15 mouse cellular contexts compared by ENCODE assay signal in genomic region chr13:69778221-69778620, GRCm38 (mm10). TPM values are rescaled to one million over a fixed set of nuclear protein-coding genes. Genes with fewer than 3 reads are reported as not detected.
DNase-seq lines count a peak whose midpoint lies in the region; TF ChIP-seq lines count a peak whose summit lies in the region.
"Had no signal": no experiment of that assay in that cellular context is flagged by ENCODE, and none has a peak within 500 bp of the region (broad histone marks: within the 10 kb centered on the region; RNA-seq: fewer than 3 reads in every experiment).

No protein-coding gene starts in this region.

- peak; percentile 8 for DNase-seq in R1 (ENCODE audit: low read depth, low spot score)
- DNase-seq in frontal cortex, postnatal 14 days (ENCODE audit: low spot score in 2 of 2) = peak; percentile 41 to 66
- DNase-seq in layer of hippocampus, postnatal 25 days (ENCODE audit: extremely low spot score in 1 of 2, low spot score in 1 of 2) = peak; percentile 13 to 33
- no peak for DNase-seq in adrenal gland, adult (ENCODE audit: inconsistent age in 2 of 2, low spot score in 1 of 2)
- no peak for DNase-seq in gastrocnemius, postnatal 14 days
- DNase-seq in urinary bladder, postnatal 4 days (ENCODE audit: low spot score in 2 of 2) = no peak
- DNase-seq in midbrain, embryonic 10.5 days (ENCODE audit: low spot score) = no peak
- DNase-seq: adrenal gland, postnatal 25 days; B cell, adult 2 months; kidney, postnatal 14 days; lung, adult 2 months had no signal

- TF ChIP-seq CTCF in olfactory bulb, adult 2 months (IDR thresholded peaks at IDR 0.05; ENCODE audit: insufficient read depth, low read depth, low read length) = no peak

- no peaks in the 10 kb centered on the region for H3K9me3 ChIP-seq in midbrain, embryonic 10.5 days (replicated peaks)
- H3K9me3 ChIP-seq: hindbrain, embryonic 12.5 days; limb, embryonic 15.5 days; neural tube, embryonic 13.5 days had no signal

- no peaks in the 10 kb centered on the region for H3K27me3 ChIP-seq in midbrain, embryonic 10.5 days (ENCODE audit: low read depth, poor library complexity, severe bottlenecking)
- H3K27me3 ChIP-seq: hindbrain, embryonic 12.5 days; limb, embryonic 15.5 days; neural tube, embryonic 13.5 days had no signal

- no peak for TF ChIP-seq POLR2A in olfactory bulb, adult 2 months (IDR thresholded peaks at IDR 0.05; ENCODE audit: insufficient read depth, low read depth, low read length)

- no peaks in the 10 kb centered on the region for H3K36me3 ChIP-seq in midbrain, embryonic 10.5 days
- H3K36me3 ChIP-seq: hindbrain, embryonic 12.5 days; limb, embryonic 15.5 days; neural tube, embryonic 13.5 days had no signal

- WGBS in olfactory bulb, adult 2 months = 64% methylated on average over 19 of the region's 19 CpGs
- WGBS in midbrain, embryonic 10.5 days = 91% methylated on average over 19 of the region's 19 CpGs

- peaks cover 7% of the 10 kb centered on the region; the same call in 1 of the 2 replicates for H3K4me1 ChIP-seq in olfactory bulb, adult 2 months (ENCODE audit: control insufficient read depth, insufficient read depth, low read length)
- H3K4me1 ChIP-seq in midbrain, embryonic 10.5 days = peaks cover 7% of the 10 kb centered on the region
- H3K4me1 ChIP-seq: hindbrain, embryonic 12.5 days; limb, embryonic 15.5 days; neural tube, embryonic 13.5 days had no signal

- intact Hi-C loops in gastrocnemius, postnatal 14 days (cut with DNase I; ENCODE audit: low total_unique reads) = no loop called here

- peak overlapping the region; percentile 15; the same call in 1 of the 2 replicates for H3K27ac ChIP-seq in olfactory bulb, adult 2 months (ENCODE audit: insufficient read depth, low read depth, low read length)
- no peak overlapping the region for H3K27ac ChIP-seq in midbrain, embryonic 10.5 days (replicated peaks)
- H3K27ac ChIP-seq: hindbrain, embryonic 12.5 days; limb, embryonic 15.5 days; neural tube, embryonic 13.5 days had no signal

- H3K4me3 ChIP-seq in olfactory bulb, adult 2 months (ENCODE audit: insufficient read depth, low read depth, low read length) = peak overlapping the region; percentile 11
- no peak overlapping the region for H3K4me3 ChIP-seq in midbrain, embryonic 10.5 days
- H3K4me3 ChIP-seq: hindbrain, embryonic 12.5 days; limb, embryonic 15.5 days; neural tube, embryonic 13.5 days had no signal

RNA-seq across cellular contexts. Expression of gene Med10, which starts 24.0 kb away (rescaled TPM):
- total RNA-seq in layer of hippocampus, postnatal 25 days (2021) = 10 to 100 TPM; 60.9 to 65.4 TPM
- not detected in 2 replicates for polyA plus RNA-seq in olfactory bulb, adult 2 months (2012; ENCODE audit: insufficient read depth, insufficient read length, low replicate concordance, missing spikeins)
- total RNA-seq in gastrocnemius, postnatal 14 days (2021) = 10 to 100 TPM; 13.9 to 14.6 TPM
- polyA plus RNA-seq in midbrain, embryonic 10.5 days (2016; fragmentation: Nextera tagmentation; extraction: Ambion mirVana) = 190 and 205 TPM in 2 replicates

RNA-seq across cellular contexts. Expression of gene Ube2ql1, which starts 38.5 kb away (rescaled TPM):
- total RNA-seq in layer of hippocampus, postnatal 25 days (2021) = 100 to 1,000 TPM; 189 to 204 TPM
- not detected in 2 replicates for polyA plus RNA-seq in olfactory bulb, adult 2 months (2012; ENCODE audit: insufficient read depth, insufficient read length, low replicate concordance, missing spikeins)
- under 1 TPM; 0.33 to 0.45 TPM for total RNA-seq in gastrocnemius, postnatal 14 days (2021)
- 0.96 and 2.0 TPM in 2 replicates for polyA plus RNA-seq in midbrain, embryonic 10.5 days (2016; fragmentation: Nextera tagmentation; extraction: Ambion mirVana)

Comparison
In these comparisons a context has a peak if more than half of its experiments do, and no peak if none do; other contexts are left out.
1. DNase-seq: peak in R1 (single experiment), frontal cortex, postnatal 14 days (2 of 2) and layer of hippocampus, postnatal 25 days (2 of 2); none in adrenal gland, adult (0 of 2), gastrocnemius, postnatal 14 days (single experiment), urinary bladder, postnatal 4 days (0 of 2) and midbrain, embryonic 10.5 days (single experiment).
2. RNA of gene Ube2ql1, which starts 38.5 kb away (total RNA-seq): 189 to 204 TPM in layer of hippocampus, postnatal 25 days; 0.33 to 0.45 TPM in gastrocnemius, postnatal 14 days; every median in the first group is over 100 times any median in the second.